Mouse (Mus musculus) CH12F3 (cell line): ENCODE data around the gene Ammecr1.

Experiments used
- in situ Hi-C: fragments of 300-500 bp; cut with MboI; formaldehyde crosslinking; loops from 2 replicates; pipeline ENCODE4 v1.14.3; 2020; ENCODE audit warnings: low sequenced_read_pairs

The Ammecr1 gene

GRCm38 (mm10) chrX:142966008-142966966 lies at the start of gene Ammecr1:
TSS of gene Ammecr1 (minus strand) at chrX:142966728.
- in situ Hi-C loops = no loop called here

- in situ Hi-C loops = no loop called here
These were observed 47.6 kb upstream of the Ammecr1 start for GRCm38 (mm10) chrX:143014118-143014517.

- in situ Hi-C loops = no loop called here
These were observed 45.8 kb upstream of the Ammecr1 start for GRCm38 (mm10) chrX:143012334-143012733.

GRCm38 (mm10) chrX:143011865-143012264 lies 45.3 kb upstream of the Ammecr1 start:
- in situ Hi-C loops = no loop called here

- in situ Hi-C loops = no loop called here
These were observed 37.8 kb upstream of the Ammecr1 start for GRCm38 (mm10) chrX:143004131-143004846.

- in situ Hi-C loops = no loop called here
These were observed 30.7 kb upstream of the Ammecr1 start for GRCm38 (mm10) chrX:142997214-142997613.

- in situ Hi-C loops = no loop called here
These were observed 28.0 kb upstream of the Ammecr1 start for GRCm38 (mm10) chrX:142994514-142994913.

- in situ Hi-C loops = no loop called here
These were observed 17.6 kb upstream of the Ammecr1 start for GRCm38 (mm10) chrX:142984170-142984569.

GRCm38 (mm10) chrX:142983638-142984037 lies 17.1 kb upstream of the Ammecr1 start:
- in situ Hi-C loops = no loop called here

- in situ Hi-C loops = no loop called here
These were observed 15.1 kb upstream of the Ammecr1 start for GRCm38 (mm10) chrX:142981530-142982130.

- in situ Hi-C loops = no loop called here
These were observed 14.5 kb upstream of the Ammecr1 start for GRCm38 (mm10) chrX:142980855-142981529.

GRCm38 (mm10) chrX:142979224-142979623 lies 12.7 kb upstream of the Ammecr1 start:
- in situ Hi-C loops = no loop called here

GRCm38 (mm10) chrX:142972443-142972970 lies 6.0 kb upstream of the Ammecr1 start:
- in situ Hi-C loops = no loop called here

GRCm38 (mm10) chrX:142971759-142972158 lies 5.2 kb upstream of the Ammecr1 start:
- in situ Hi-C loops = no loop called here

GRCm38 (mm10) chrX:142967067-142967466 lies 539 bp upstream of the Ammecr1 start:
- in situ Hi-C loops = no loop called here

GRCm38 (mm10) chrX:142965236-142966007 lies 1.1 kb downstream of the Ammecr1 start:
- in situ Hi-C loops = no loop called here

GRCm38 (mm10) chrX:142960434-142960833 lies 6.1 kb downstream of the Ammecr1 start:
- in situ Hi-C loops = no loop called here

- in situ Hi-C loops = no loop called here
These were observed 6.7 kb downstream of the Ammecr1 start for GRCm38 (mm10) chrX:142959674-142960307.

- in situ Hi-C loops = no loop called here
These were observed 38.1 kb downstream of the Ammecr1 start for GRCm38 (mm10) chrX:142928430-142928829.
